Mouse (Mus musculus): ENCODE data around the gene Rgs10.

The Rgs10 gene

GRCm38 (mm10) chr7:128417930-128418779, at the start of gene Rgs10:
Gene Rgs10, minus strand, starts transcription at chr7:128418758.
- peak; percentile 24 for DNase-seq

- peak; percentile 22 for DNase-seq
Observed at GRCm38 (mm10) chr7:128462406-128462805, 43.8 kb upstream of the Rgs10 start.

GRCm38 (mm10) chr7:128461285-128462215, 43.0 kb upstream of the Rgs10 start, which contains the start of gene Tial1:
Gene Tial1, minus strand, starts transcription at chr7:128461717.
- DNase-seq = peak; percentile 98

- DNase-seq = no peak
Observed at GRCm38 (mm10) chr7:128460865-128461228, 42.3 kb upstream of the Rgs10 start.

GRCm38 (mm10) chr7:128460131-128460864, 41.7 kb upstream of the Rgs10 start:
- peak; percentile 40 for DNase-seq

- no peak for DNase-seq
Observed at GRCm38 (mm10) chr7:128459791-128460130, 41.2 kb upstream of the Rgs10 start.

GRCm38 (mm10) chr7:128458011-128458410, 39.5 kb upstream of the Rgs10 start:
- no peak for DNase-seq

GRCm38 (mm10) chr7:128452731-128453130, 34.2 kb upstream of the Rgs10 start:
- no peak for DNase-seq

GRCm38 (mm10) chr7:128440584-128440983, 22.0 kb upstream of the Rgs10 start:
- DNase-seq = no peak

- DNase-seq = no peak
Observed at GRCm38 (mm10) chr7:128439251-128439650, 20.7 kb upstream of the Rgs10 start.

GRCm38 (mm10) chr7:128438131-128438530, 19.6 kb upstream of the Rgs10 start:
- DNase-seq = no peak

GRCm38 (mm10) chr7:128433213-128433612, 14.7 kb upstream of the Rgs10 start:
- DNase-seq = no peak

GRCm38 (mm10) chr7:128432574-128432973, 14.0 kb upstream of the Rgs10 start:
- DNase-seq = no peak

- no peak for DNase-seq
Observed at GRCm38 (mm10) chr7:128422491-128422890, 3.9 kb upstream of the Rgs10 start.

GRCm38 (mm10) chr7:128421701-128422100, 3.1 kb upstream of the Rgs10 start:
- no peak for DNase-seq

GRCm38 (mm10) chr7:128419690-128420089, 1.1 kb upstream of the Rgs10 start:
- no peak for DNase-seq

- no peak for DNase-seq
Observed at GRCm38 (mm10) chr7:128417226-128417929, 1.2 kb downstream of the Rgs10 start.

GRCm38 (mm10) chr7:128416664-128417063, 1.9 kb downstream of the Rgs10 start:
- DNase-seq = no peak

GRCm38 (mm10) chr7:128414433-128414832, 4.1 kb downstream of the Rgs10 start:
- no peak for DNase-seq

GRCm38 (mm10) chr7:128412071-128412833, 6.3 kb downstream of the Rgs10 start:
- no peak for DNase-seq

- no peak for DNase-seq
Observed at GRCm38 (mm10) chr7:128410708-128411413, 7.7 kb downstream of the Rgs10 start.

All from cerebellum, adult 11 months (tissue).